Mouse (Mus musculus): ENCODE measurements around the gene Pxdn. TPM values are rescaled to one million over a fixed set of nuclear protein-coding genes. Genes with fewer than 3 reads are reported as not detected.
A peak's percentile ranks its signal among the peaks of the same experiment; 100 is the strongest.

The Pxdn gene
- 167 and 198 TPM in 2 replicates for polyA plus RNA-seq (2011; ENCODE audit: insufficient read length, low read depth, missing spikeins)

DNA sequence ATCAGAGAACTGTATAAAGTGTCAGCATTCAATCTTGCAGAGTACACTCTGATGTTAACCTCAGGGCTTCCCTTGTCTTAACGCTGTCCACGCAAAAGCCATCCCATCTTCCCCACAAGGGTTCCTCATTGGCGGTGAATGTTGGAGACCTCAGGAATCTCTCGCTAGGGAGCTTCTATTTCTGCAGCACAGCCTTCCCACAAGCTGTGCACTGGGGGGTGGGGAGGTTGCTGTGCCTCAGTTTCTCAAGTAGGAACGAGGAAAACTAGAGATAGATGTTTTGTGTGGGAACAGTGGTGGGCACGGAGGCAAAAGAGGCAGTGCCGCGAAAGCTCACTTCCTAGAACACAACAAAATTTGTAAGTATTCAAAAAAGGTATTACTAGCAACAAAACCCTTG is at the start of gene Pxdn:
Pxdn (plus strand) TSS at position 301 of the 400 bp plus-strand sequence.
- peak within 1 kb of the TSS; percentile 79 for H3K4me3 ChIP-seq (ENCODE audit: insufficient read depth, low read length)
- H3K4me1 ChIP-seq (ENCODE audit: control insufficient read depth, insufficient read depth, low read length), result peaks cover 23% of the 10 kb centered on the region
- TF ChIP-seq POLR2A (IDR thresholded peaks at IDR 0.05; ENCODE audit: low read depth, low read length), result no peak
- TF ChIP-seq CTCF (IDR thresholded peaks at IDR 0.05; ENCODE audit: borderline replicate concordance, insufficient read depth, low read length), result no peak
- H3K27ac ChIP-seq (ENCODE audit: insufficient read depth, low read length), result peak within 1 kb of the TSS; percentile 90

DNA sequence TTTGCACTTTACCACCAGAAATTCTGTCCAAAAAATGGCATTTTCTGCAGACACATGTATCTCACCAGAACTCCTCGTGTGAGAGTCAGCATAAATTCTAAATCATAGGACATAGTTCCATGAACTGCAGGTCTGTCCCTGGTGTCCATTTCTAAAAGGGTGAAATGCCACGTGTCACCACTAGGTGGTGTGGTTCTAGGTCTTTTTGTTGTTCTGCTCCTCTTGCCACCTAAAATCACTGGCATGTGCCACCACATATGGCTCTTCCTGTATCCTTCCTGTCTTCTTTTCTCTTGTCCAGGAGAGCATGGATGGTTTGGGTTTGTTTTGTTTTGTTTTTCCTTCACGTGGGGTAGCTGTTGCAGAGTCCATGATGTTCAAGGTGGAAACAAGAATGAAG is 42.7 kb upstream of the Pxdn start:
- no peak for TF ChIP-seq POLR2A (IDR thresholded peaks at IDR 0.05; ENCODE audit: low read depth, low read length)
- no peak for TF ChIP-seq CTCF (IDR thresholded peaks at IDR 0.05; ENCODE audit: borderline replicate concordance, insufficient read depth, low read length)
- H3K4me1 ChIP-seq (ENCODE audit: control insufficient read depth, insufficient read depth, low read length), result no peaks in the 10 kb centered on the region
- no peak overlapping the region for H3K27ac ChIP-seq (ENCODE audit: insufficient read depth, low read length)
- no peak overlapping the region for H3K4me3 ChIP-seq (ENCODE audit: insufficient read depth, low read length)

DNA sequence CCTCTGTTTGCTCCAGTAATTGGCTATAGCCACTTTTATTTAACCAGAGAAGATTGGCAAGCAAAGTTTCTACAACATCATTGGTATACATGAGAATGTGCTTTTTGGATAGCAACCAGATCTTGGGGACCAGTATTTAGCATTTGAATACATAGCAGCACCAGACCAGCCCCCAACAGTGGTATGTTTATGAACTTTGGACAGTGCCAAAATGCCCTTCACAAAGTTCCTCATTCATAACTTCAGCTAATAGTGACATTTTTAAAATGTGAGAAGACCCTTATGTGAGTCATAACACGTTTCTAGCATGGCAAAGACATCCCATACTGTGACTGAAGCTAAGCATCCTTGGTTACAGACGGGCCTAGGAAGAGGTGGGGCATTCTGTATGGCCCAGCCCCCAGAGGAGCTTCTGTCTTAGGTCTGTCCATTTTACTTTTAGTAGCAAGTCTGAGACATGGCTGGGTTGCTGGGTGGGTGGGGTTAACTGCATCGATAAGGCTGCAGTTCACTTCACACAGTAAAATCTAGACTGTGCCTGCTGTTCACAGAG is 39.8 kb upstream of the Pxdn start:
- no peak overlapping the region for H3K4me3 ChIP-seq (ENCODE audit: insufficient read depth, low read length)
- H3K4me1 ChIP-seq (ENCODE audit: control insufficient read depth, insufficient read depth, low read length), result no peaks in the 10 kb centered on the region
- TF ChIP-seq POLR2A (IDR thresholded peaks at IDR 0.05; ENCODE audit: low read depth, low read length) (no peak), CTCF (IDR thresholded peaks at IDR 0.05; ENCODE audit: borderline replicate concordance, insufficient read depth, low read length) (no peak)
- H3K27ac ChIP-seq (ENCODE audit: insufficient read depth, low read length), result no peak overlapping the region

DNA sequence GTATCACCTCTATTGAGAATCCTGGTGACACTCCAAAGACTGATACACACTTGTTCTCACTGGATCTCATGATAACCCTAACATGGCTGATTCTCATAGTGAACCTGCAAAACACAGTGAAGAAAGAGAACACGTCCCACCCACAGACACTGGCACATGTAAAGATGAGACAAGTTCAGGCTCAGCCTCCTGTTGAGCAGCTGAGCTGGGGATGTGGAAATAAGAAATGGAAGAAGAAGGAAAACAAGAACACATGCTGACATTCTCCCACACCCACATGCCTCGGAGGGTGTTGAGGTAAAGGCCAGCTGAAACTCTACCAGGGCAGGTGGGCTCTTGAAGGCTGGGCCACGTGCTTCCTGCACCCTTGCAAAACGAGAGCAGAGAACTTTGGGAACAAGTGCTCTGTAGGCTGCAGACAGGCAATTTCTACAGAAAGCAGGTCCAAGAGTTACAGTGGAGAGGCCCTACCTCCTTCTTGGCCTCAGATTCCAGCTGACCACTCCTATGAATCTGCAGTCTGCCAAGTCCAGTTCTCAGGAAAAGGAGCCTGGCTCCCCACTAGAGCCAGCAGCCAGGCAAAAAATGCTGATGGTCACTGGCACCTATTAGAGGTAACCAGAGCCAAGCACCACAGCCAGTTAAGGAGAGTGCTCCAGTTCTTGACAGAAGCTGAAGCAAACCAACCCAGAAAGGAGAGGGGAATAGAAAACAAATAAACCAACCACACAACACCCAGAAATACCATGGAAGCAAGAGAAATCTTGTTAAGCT is 33.1 kb upstream of the Pxdn start:
- Histone ChIP-seq H3K4me3 (ENCODE audit: insufficient read depth, low read length) (no peak overlapping the region), H3K4me1 (ENCODE audit: control insufficient read depth, insufficient read depth, low read length) (peaks cover 7% of the 10 kb centered on the region), H3K27ac (ENCODE audit: insufficient read depth, low read length) (no peak overlapping the region)
- no peak for TF ChIP-seq CTCF (IDR thresholded peaks at IDR 0.05; ENCODE audit: borderline replicate concordance, insufficient read depth, low read length)
- TF ChIP-seq POLR2A (IDR thresholded peaks at IDR 0.05; ENCODE audit: low read depth, low read length), result no peak

DNA sequence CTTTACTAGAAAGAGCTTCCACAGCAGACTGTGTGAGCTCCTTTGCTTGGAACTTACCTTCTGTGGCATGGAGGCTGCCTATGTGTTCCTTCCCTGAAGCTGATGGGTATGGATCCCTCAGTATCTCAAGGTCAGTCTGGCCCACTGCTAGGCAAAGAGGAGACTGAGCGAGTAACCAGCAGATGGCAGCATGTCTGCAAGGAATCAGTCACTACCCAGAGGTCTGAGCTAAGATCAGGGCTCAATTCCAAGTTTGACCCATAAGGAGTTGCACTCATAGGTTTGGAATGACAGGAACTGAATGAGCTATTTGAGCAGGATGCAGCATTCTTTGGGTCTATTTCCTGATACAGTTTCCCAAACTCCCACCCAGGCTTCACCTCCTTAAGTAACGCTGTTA is 30.4 kb upstream of the Pxdn start:
- H3K4me3 ChIP-seq (ENCODE audit: insufficient read depth, low read length), result no peak overlapping the region
- TF ChIP-seq POLR2A (IDR thresholded peaks at IDR 0.05; ENCODE audit: low read depth, low read length), result no peak
- TF ChIP-seq CTCF (IDR thresholded peaks at IDR 0.05; ENCODE audit: borderline replicate concordance, insufficient read depth, low read length), result peak; percentile 87
- peak overlapping the region; percentile 29; the same call in 1 of the 2 replicates for H3K27ac ChIP-seq (ENCODE audit: insufficient read depth, low read length)
- H3K4me1 ChIP-seq (ENCODE audit: control insufficient read depth, insufficient read depth, low read length), result peaks cover 7% of the 10 kb centered on the region

DNA sequence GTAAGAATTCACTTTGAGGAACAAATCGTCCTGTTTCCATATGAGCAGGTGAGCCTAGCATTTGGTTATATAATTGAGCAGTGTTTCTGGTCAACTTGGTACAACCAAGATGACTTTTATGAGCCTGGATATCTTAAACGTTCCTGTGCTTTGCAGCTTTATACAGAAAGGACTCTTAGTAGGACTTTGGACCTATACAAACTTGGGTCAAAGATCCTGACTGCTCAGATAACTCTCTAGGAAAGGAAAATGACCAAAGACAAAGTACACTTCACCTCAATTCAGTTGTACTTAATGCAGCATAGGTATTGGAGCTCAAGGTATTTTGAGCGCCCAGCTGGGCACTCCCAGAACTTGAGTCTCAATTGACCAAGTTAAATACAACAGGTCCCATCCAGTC is 21.3 kb upstream of the Pxdn start:
- 0 out of 2 replicates have a peak, but pooled peaks cover 4% of the 10 kb centered on the region for H3K4me1 ChIP-seq (ENCODE audit: control insufficient read depth, insufficient read depth, low read length)
- TF ChIP-seq POLR2A (IDR thresholded peaks at IDR 0.05; ENCODE audit: low read depth, low read length) (no peak), CTCF (IDR thresholded peaks at IDR 0.05; ENCODE audit: borderline replicate concordance, insufficient read depth, low read length) (no peak)
- H3K27ac ChIP-seq (ENCODE audit: insufficient read depth, low read length), result no peak overlapping the region
- no peak overlapping the region for H3K4me3 ChIP-seq (ENCODE audit: insufficient read depth, low read length)

DNA sequence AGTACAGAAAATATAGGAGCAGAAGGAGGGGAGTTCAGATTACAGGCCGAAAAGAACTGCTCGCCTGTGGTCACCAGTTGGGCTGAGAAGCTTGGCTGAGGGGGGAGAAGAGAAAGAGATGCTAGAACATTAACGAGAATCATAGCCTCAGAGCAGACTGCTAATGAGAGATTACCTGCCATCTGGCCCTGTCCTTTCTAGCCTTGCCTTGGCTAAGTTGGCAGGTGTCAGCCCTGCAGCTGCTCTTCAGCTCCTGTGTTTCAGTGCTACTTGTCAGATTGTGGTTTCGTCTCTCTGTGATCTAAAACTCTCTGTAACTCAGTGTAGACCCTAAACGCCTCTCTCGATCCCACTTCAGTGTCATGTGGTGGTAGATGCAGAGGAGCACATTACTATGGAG is 20.6 kb upstream of the Pxdn start:
- H3K27ac ChIP-seq (ENCODE audit: insufficient read depth, low read length), result no peak overlapping the region

DNA sequence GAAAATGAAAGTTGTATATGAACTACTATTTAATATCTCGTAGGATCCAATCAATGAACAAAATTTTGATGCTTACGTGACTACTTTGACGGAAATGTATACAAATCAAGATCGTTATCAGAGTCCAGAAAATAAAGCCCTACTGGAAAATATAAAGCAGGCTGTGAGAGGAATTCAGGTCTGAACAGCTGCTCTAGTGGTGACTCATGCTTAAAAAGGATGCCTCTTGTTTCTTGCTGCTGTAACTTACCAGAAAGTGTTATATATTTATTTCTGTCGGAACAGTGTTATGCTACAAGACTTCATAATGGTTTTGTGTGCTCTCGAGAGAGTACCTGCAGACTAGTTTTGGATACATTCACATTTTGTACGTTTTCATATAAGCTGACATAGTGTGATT is 17.1 kb upstream of the Pxdn start:
- H3K4me1 ChIP-seq (ENCODE audit: control insufficient read depth, insufficient read depth, low read length), result peaks cover 4% of the 10 kb centered on the region; the same call in 1 of the 2 replicates
- H3K4me3 ChIP-seq (ENCODE audit: insufficient read depth, low read length), result no peak overlapping the region
- no peak for TF ChIP-seq POLR2A (IDR thresholded peaks at IDR 0.05; ENCODE audit: low read depth, low read length)
- no peak overlapping the region for H3K27ac ChIP-seq (ENCODE audit: insufficient read depth, low read length)

More for the DNA sequence above, 20.6 kb upstream of the Pxdn start:
- TF ChIP-seq POLR2A (IDR thresholded peaks at IDR 0.05; ENCODE audit: low read depth, low read length), result no peak
- TF ChIP-seq CTCF (IDR thresholded peaks at IDR 0.05; ENCODE audit: borderline replicate concordance, insufficient read depth, low read length), result no peak
- Histone ChIP-seq H3K4me1 (ENCODE audit: control insufficient read depth, insufficient read depth, low read length) (peaks cover 4% of the 10 kb centered on the region; the same call in 1 of the 2 replicates), H3K4me3 (ENCODE audit: insufficient read depth, low read length) (no peak overlapping the region)

DNA sequence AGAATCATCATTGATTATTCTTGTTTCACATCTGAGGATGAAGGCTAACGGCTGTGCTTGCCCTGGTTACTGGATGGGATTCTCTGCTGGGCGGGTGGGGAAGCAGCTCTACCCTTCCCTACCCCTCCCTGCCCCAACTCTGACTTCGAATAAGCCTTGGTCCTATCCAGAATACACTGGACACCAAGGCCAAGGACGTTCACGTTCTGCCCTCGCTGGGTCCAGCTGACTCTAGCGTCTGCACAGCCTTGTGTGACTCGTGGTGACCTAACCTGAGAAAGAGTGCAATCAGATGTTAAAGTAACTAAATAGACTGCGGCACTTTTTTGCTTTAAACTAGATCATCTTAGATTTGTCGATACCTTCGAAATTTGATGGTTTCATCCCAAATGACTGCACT is 15.9 kb upstream of the Pxdn start:
- TF ChIP-seq POLR2A (IDR thresholded peaks at IDR 0.05; ENCODE audit: low read depth, low read length), result no peak
- no peak for TF ChIP-seq CTCF (IDR thresholded peaks at IDR 0.05; ENCODE audit: borderline replicate concordance, insufficient read depth, low read length)
- Histone ChIP-seq H3K4me3 (ENCODE audit: insufficient read depth, low read length) (no peak overlapping the region), H3K27ac (ENCODE audit: insufficient read depth, low read length) (no peak overlapping the region), H3K4me1 (ENCODE audit: control insufficient read depth, insufficient read depth, low read length) (peaks cover 4% of the 10 kb centered on the region; the same call in 1 of the 2 replicates)

DNA sequence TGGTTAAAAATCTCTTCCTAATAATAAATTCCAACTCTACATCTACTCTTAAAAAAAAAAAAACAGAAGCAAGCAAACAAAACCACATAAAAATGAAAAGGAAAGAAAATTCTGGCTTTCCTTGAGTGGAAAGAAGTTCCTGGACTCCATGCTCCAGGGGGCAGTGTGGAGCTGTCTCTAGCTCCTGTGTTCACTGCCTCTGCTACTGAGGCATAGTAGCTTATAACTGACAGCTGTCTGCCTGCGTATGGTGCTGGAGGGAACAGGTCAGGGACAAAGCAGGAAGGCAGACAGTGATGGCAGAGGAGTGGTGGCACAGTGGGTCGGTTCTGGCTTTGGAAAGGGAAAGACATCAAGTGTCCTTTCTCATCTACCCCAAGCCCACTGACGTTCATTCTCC is 10.5 kb upstream of the Pxdn start:
- Histone ChIP-seq H3K4me3 (ENCODE audit: insufficient read depth, low read length) (no peak overlapping the region), H3K4me1 (ENCODE audit: control insufficient read depth, insufficient read depth, low read length) (no peaks in the 10 kb centered on the region), H3K27ac (ENCODE audit: insufficient read depth, low read length) (no peak overlapping the region)
- TF ChIP-seq CTCF (IDR thresholded peaks at IDR 0.05; ENCODE audit: borderline replicate concordance, insufficient read depth, low read length) (peak; percentile 60; the same call in 1 of the 2 replicates), POLR2A (IDR thresholded peaks at IDR 0.05; ENCODE audit: low read depth, low read length) (no peak)

Measured in embryonic fibroblast, embryonic 13.5 days (primary cell).